Mouse (Mus musculus): ENCODE measurements around the gene Tekt1. TPM values are rescaled to one million over a fixed set of nuclear protein-coding genes. Genes with fewer than 3 reads are reported as not detected.

Tekt1 gene
- polyA plus RNA-seq, 1 experiment from 2014 or later, result 8.4 TPM

DNA sequence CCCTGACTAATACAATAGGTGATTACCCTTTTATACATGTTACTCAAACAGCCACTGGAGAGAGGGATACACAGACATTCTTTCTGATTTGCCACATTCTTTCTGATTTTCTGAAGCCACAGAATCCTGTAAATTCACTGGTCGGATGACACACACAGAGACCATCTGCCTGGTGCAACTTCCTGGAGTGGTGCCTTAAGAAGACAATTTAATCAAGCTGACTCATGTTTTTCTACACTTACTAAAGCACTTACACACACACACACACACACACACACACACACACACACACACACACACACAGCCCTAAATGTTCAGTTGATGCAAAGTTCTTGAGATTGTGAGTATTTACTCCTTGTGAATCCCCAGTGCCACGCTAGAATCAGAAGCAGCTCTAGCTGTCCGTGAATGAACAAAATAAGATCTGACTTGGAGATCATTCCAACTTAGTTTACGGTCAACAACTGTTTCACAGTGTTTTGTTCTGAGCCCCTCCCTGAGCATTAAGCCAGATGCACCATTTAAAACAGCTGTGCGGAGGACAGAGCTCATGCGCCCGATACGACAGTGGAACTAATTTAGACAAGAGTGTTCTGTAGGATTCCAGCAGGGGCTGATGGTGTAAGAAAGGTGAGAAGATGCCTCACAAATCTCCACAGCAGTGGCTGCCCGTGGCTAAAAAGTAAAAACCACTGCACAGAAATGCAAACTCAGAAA, 29.1 kb downstream of the Tekt1 start:
- H3K36me3 ChIP-seq, result no peaks in the 10 kb centered on the region
- no peaks in the 10 kb centered on the region for H3K27me3 ChIP-seq
- H3K9ac ChIP-seq, result no peak overlapping the region
- no peaks in the 10 kb centered on the region for H3K9me3 ChIP-seq
- H3K27ac ChIP-seq (replicated peaks), result no peak overlapping the region
- H3K4me2 ChIP-seq, result no peak overlapping the region
- WGBS, result 73% methylated on average over 9 of the region's 9 CpGs
- no peaks in the 10 kb centered on the region for H3K4me1 ChIP-seq (replicated peaks)
- no peak for ATAC-seq (ENCODE audit: low FRiP score, low read depth)
- H3K4me3 ChIP-seq, result no peak overlapping the region

DNA sequence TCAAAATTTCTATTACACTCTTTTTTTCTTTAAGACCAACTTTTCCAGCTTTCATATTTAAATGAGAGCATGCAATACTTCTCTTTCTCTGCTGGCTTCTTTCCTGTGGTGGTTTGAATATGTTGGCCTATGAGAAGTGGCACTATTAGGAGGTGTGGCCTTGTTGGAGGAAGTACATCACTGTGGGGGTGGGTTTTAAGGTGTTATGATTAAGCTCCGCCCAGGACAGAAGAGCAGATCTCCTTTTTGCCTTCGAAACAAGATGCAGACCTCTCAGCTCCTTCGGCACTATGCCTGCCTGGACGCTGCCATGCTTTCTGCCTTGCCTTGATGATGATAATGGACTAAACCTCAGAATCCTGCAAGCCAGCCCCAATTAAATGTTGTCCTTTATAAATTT, 36.5 kb downstream of the Tekt1 start:
- no peaks in the 10 kb centered on the region for H3K9me3 ChIP-seq
- H3K36me3 ChIP-seq, result no peaks in the 10 kb centered on the region
- no peak overlapping the region for H3K9ac ChIP-seq
- H3K27ac ChIP-seq (replicated peaks), result no peak overlapping the region
- 88% methylated on average over 4 of the region's 4 CpGs for WGBS
- H3K4me2 ChIP-seq, result no peak overlapping the region
- no peaks in the 10 kb centered on the region for H3K4me1 ChIP-seq (replicated peaks)
- H3K27me3 ChIP-seq, result no peaks in the 10 kb centered on the region
- H3K4me3 ChIP-seq, result no peak overlapping the region
- ATAC-seq (ENCODE audit: low FRiP score, low read depth), result no peak

DNA sequence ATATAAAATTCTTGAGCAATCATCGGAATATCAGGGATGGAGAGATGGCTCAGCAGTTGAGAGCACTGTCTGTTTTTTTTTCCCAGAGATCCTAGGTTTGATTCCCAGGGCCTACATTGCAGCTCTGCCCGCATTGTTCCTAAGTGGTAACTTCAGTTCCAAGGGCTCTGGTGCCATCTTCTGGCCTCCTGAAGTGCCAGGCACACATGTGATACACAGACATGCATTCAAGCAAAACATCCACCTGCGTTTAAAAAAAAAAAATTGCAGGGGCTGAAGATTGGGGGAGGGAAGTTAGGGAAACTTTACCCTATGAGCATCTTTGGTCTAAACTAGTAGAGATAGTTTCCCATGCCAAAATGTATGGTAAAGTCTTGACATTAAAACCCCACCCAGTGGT, 37.8 kb downstream of the Tekt1 start:
- no peak for ATAC-seq (ENCODE audit: low FRiP score, low read depth)
- Histone ChIP-seq H3K4me3 (no peak overlapping the region), H3K9me3 (no peaks in the 10 kb centered on the region), H3K9ac (no peak overlapping the region), H3K36me3 (no peaks in the 10 kb centered on the region), H3K4me1 (replicated peaks) (no peaks in the 10 kb centered on the region), H3K27ac (replicated peaks) (no peak overlapping the region), H3K27me3 (no peaks in the 10 kb centered on the region), H3K4me2 (no peak overlapping the region)
- 72% methylated on average over 3 of the region's 3 CpGs for WGBS

GRCm38 (mm10) chr11:72318026-72318425, 44.2 kb downstream of the Tekt1 start:
- Histone ChIP-seq H3K4me3 (no peak overlapping the region), H3K4me1 (replicated peaks) (peaks cover 4% of the 10 kb centered on the region), H3K36me3 (no peaks in the 10 kb centered on the region), H3K9me3 (no peaks in the 10 kb centered on the region), H3K27ac (replicated peaks) (no peak overlapping the region), H3K4me2 (no peak overlapping the region), H3K9ac (no peak overlapping the region), H3K27me3 (peaks cover 20% of the 10 kb centered on the region)
- no peak for ATAC-seq (ENCODE audit: low FRiP score, low read depth)
- 91% methylated on average over 5 of the region's 5 CpGs for WGBS

DNA sequence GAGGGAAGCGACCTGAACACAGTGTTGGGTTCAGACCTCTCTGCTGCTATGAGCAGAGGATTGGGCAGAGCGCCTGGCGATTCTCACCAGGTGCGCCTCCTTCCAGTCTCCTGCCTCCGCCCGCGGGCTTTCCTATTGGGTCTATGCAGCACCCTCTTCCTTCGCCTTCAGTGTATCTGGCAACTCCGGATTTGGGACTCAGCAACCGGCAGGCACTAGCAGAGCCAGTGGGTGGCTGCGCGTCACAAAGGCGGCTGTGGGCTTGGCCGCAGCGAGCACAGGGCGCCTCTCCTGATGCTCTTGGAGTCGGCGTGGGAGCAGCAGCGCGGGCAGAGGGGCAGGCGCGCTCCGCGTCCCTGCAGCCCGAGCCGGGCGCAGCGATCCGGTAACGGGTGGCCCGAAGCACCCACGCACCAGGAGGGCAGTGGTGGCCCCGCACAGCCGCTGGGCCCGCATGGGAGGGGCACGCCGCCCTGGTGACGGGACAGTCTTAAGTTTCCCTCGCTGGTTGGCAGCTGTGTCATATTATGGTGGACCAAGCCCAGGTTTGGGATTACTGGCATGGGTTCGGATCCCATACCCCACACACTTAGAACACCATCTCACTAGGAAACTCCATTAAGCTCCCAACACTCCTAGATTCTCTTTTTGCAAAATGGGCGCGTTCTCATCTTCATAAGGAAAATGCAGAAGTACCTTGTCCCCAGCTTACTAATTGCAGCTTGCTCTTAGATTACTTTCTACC, 47.9 kb downstream of the Tekt1 start, which contains the start of gene Fbxo39:
TSS of gene Fbxo39 (plus strand) at position 294 of the 745 bp plus-strand sequence.
- no peaks in the 10 kb centered on the region for H3K9me3 ChIP-seq
- peak within 1 kb of the TSS; percentile 31; the same call in 1 of the 2 replicates for H3K9ac ChIP-seq
- no peaks in the 10 kb centered on the region for H3K36me3 ChIP-seq
- WGBS, result 11% methylated on average over 42 of the region's 42 CpGs
- H3K4me2 ChIP-seq, result peak within 1 kb of the TSS; percentile 65
- no peak within 1 kb of the TSS for H3K27ac ChIP-seq (replicated peaks)
- peaks cover 4% of the 10 kb centered on the region for H3K4me1 ChIP-seq (replicated peaks)
- no peak for ATAC-seq (ENCODE audit: low FRiP score, low read depth)
- peaks cover 20% of the 10 kb centered on the region for H3K27me3 ChIP-seq
- peak within 1 kb of the TSS; percentile 37 for H3K4me3 ChIP-seq

- Histone ChIP-seq H3K27ac (replicated peaks) (no peak overlapping the region), H3K27me3 (peaks cover 20% of the 10 kb centered on the region), H3K9ac (no peak overlapping the region), H3K36me3 (no peaks in the 10 kb centered on the region), H3K9me3 (no peaks in the 10 kb centered on the region), H3K4me1 (replicated peaks) (peaks cover 4% of the 10 kb centered on the region), H3K4me2 (no peak overlapping the region), H3K4me3 (no peak overlapping the region)
- 88% methylated on average over 10 of the region's 10 CpGs for WGBS
- no peak for ATAC-seq (ENCODE audit: low FRiP score, low read depth)
These were observed 50.8 kb downstream of the Tekt1 start for GRCm38 (mm10) chr11:72311355-72312001.

DNA sequence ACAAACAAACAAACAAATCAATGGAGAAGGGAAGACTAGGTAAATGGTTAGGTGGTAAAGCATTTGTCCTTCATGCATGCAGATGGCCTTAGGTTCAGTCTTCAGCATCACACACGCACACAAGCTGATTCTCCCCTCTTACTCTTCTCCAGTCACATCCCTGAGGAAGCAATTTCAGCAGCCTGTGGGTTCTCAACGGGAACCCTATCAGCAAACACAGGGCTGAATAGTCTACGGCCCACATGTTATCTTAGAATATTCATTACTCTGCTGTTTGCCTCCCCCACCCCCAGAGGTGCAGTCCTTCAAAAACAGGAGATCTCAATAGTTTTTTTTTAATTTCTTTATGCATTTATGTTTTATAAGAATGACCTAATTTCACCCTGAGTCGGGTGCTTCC, 51.8 kb downstream of the Tekt1 start:
- Histone ChIP-seq H3K27ac (replicated peaks) (no peak overlapping the region), H3K36me3 (no peaks in the 10 kb centered on the region), H3K4me3 (no peak overlapping the region), H3K4me2 (no peak overlapping the region), H3K9me3 (no peaks in the 10 kb centered on the region), H3K4me1 (replicated peaks) (peaks cover 4% of the 10 kb centered on the region), H3K9ac (no peak overlapping the region), H3K27me3 (peaks cover 20% of the 10 kb centered on the region)
- WGBS, result 85% methylated on average over 4 of the region's 4 CpGs
- no peak for ATAC-seq (ENCODE audit: low FRiP score, low read depth)

DNA sequence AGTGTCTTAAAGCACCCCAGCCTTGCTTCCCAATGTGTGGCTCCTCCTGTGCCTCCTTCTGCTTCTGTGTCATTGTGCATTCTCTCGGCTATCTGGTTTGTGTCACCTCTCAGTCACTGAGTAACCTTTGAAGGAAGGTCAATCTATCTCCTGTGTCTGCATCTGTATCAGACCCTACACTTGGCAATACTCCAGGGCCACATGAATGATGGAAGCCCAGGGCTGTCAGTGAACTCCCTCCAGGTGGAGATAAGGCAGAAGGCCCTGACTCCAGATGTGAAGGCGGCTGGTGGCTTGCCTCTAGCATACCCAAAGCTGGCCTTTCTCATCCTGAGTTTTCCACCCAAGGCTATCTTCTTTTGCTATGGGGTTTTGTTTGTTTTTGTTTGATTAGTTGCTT, 53.3 kb downstream of the Tekt1 start:
- H3K9me3 ChIP-seq, result no peaks in the 10 kb centered on the region
- H3K27me3 ChIP-seq, result peaks cover 8% of the 10 kb centered on the region; the same call in 1 of the 2 replicates
- no peaks in the 10 kb centered on the region for H3K36me3 ChIP-seq
- H3K27ac ChIP-seq (replicated peaks), result no peak overlapping the region
- H3K4me1 ChIP-seq (replicated peaks), result no peaks in the 10 kb centered on the region
- no peak overlapping the region for H3K4me3 ChIP-seq
- WGBS, result 74% methylated on average over 2 of the region's 2 CpGs
- ATAC-seq (ENCODE audit: low FRiP score, low read depth), result no peak
- no peak overlapping the region for H3K9ac ChIP-seq
- no peak overlapping the region for H3K4me2 ChIP-seq

GRCm38 (mm10) chr11:72307461-72307860, 54.8 kb downstream of the Tekt1 start:
- 91% methylated on average over 5 of the region's 5 CpGs for WGBS
- ATAC-seq (ENCODE audit: low FRiP score, low read depth), result no peak

GRCm38 (mm10) chr11:72302230-72302629, 60.0 kb downstream of the Tekt1 start:
- WGBS, result 73% methylated on average over 7 of the region's 7 CpGs
- H3K36me3 ChIP-seq, result no peaks in the 10 kb centered on the region

More at GRCm38 (mm10) chr11:72307461-72307860, 54.8 kb downstream of the Tekt1 start:
- Histone ChIP-seq H3K9ac (no peak overlapping the region), H3K4me3 (no peak overlapping the region), H3K4me1 (replicated peaks) (no peaks in the 10 kb centered on the region), H3K27me3 (no peaks in the 10 kb centered on the region), H3K9me3 (no peaks in the 10 kb centered on the region), H3K36me3 (no peaks in the 10 kb centered on the region), H3K4me2 (no peak overlapping the region), H3K27ac (replicated peaks) (no peak overlapping the region)

GRCm38 (mm10) chr11:72301334-72301733, 60.9 kb downstream of the Tekt1 start, which contains the start of gene Xaf1:
Gene Xaf1, plus strand, starts transcription at chr11:72301629.
- H3K36me3 ChIP-seq, result no peaks in the 10 kb centered on the region
- H3K9me3 ChIP-seq, result no peaks in the 10 kb centered on the region
- no peak within 1 kb of the TSS for H3K27ac ChIP-seq (replicated peaks)
- H3K27me3 ChIP-seq, result no peaks in the 10 kb centered on the region
- ATAC-seq (ENCODE audit: low FRiP score, low read depth), result no peak
- H3K4me1 ChIP-seq (replicated peaks), result no peaks in the 10 kb centered on the region
- peak within 1 kb of the TSS; percentile 32 for H3K4me2 ChIP-seq
- WGBS, result 19% methylated on average over 6 of the region's 6 CpGs
- 0 out of 2 replicates have a peak within 1 kb of the TSS, but pooled peaks have one; percentile 2 for H3K4me3 ChIP-seq
- H3K9ac ChIP-seq, result no peak within 1 kb of the TSS

More at GRCm38 (mm10) chr11:72302230-72302629, 60.0 kb downstream of the Tekt1 start:
- Histone ChIP-seq H3K4me3 (no peak overlapping the region), H3K27me3 (no peaks in the 10 kb centered on the region), H3K4me1 (replicated peaks) (no peaks in the 10 kb centered on the region), H3K9me3 (no peaks in the 10 kb centered on the region), H3K4me2 (peak overlapping the region; percentile 32; the same call in 1 of the 2 replicates), H3K9ac (no peak overlapping the region), H3K27ac (replicated peaks) (no peak overlapping the region)
- no peak for ATAC-seq (ENCODE audit: low FRiP score, low read depth)
